Mouse (Mus musculus): ENCODE results near the gene Gm20458.

- no peak for TF ChIP-seq CTCF (IDR thresholded peaks at IDR 0.05; ENCODE audit: extremely low read depth, insufficient read depth, low read length)
- TF ChIP-seq POLR2A (IDR thresholded peaks at IDR 0.05; ENCODE audit: extremely low read depth, insufficient read depth, low read length) = no peak
Observed at GRCm38 (mm10) chr2:164507811-164508210, 47.0 kb downstream of the Gm20458 start.
